In the genomic region with DNA sequence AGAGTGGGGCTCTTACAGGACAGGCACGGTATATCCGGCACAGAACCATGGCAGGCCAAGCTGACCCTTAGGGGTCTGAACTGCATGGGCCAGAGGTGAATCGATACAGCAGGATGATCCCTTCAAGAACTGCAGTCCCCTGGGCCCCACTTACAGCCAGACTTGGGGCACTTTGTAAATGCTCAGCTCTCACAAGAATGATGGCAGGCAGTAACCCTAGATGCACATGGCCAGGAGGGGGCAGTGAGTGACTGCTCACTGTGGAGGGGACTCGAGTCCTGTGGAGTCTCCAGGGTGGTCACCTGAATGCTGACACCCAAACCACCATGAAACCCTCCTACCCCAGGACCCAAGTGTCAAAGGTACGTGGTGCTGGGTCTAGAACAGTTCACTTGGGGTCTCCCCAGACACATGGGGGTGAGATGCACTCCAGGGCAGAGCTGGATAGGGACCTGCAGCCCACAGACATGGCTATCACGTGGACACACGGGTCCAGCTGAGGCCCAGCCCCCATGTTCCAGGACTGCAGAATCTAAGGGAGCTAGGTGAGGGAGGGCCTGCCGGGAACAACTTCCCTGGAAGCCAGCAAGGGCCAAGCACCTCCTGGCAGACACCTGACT, we compare ENCODE assay signal across 10 mouse cellular contexts. TPM values are rescaled to one million over a fixed set of nuclear protein-coding genes. Genes with fewer than 3 reads are reported as not detected.
DNase-seq lines count a peak whose midpoint lies in the region; ATAC-seq and TF ChIP-seq lines count a peak whose summit lies in the region.
"Had no signal": no experiment of that assay in that cellular context is flagged by ENCODE, and none has a peak within 500 bp of the region (broad histone marks: within the 10 kb centered on the region; RNA-seq: fewer than 3 reads in every experiment).

No protein-coding gene starts in this region.

- no peaks in the 10 kb centered on the region for H3K27me3 ChIP-seq in hindbrain, postnatal 0 days (ENCODE audit: insufficient read depth, low read length)
- H3K27me3 ChIP-seq in hindbrain, embryonic 11.5 days (ENCODE audit: control insufficient read depth, insufficient read depth, low read length), result no peaks in the 10 kb centered on the region
- no peaks in the 10 kb centered on the region for H3K27me3 ChIP-seq in E14TG2a.4 (ENCODE audit: insufficient read depth, low read length)
- H3K27me3 ChIP-seq in liver, embryonic 11.5 days (replicated peaks; ENCODE audit: control insufficient read depth, insufficient read depth, low read length), result no peaks in the 10 kb centered on the region
- H3K27me3 ChIP-seq: stomach, embryonic 15.5 days had no signal

- H3K9me3 ChIP-seq in hindbrain, postnatal 0 days (ENCODE audit: low read length), result no peaks in the 10 kb centered on the region
- H3K9me3 ChIP-seq in hindbrain, embryonic 11.5 days (ENCODE audit: control insufficient read depth, low read length), result no peaks in the 10 kb centered on the region
- H3K9me3 ChIP-seq in E14TG2a.4 (ENCODE audit: low read length), result no peaks in the 10 kb centered on the region
- H3K9me3 ChIP-seq in liver, embryonic 11.5 days (ENCODE audit: control insufficient read depth, low read length), result no peaks in the 10 kb centered on the region
- H3K9me3 ChIP-seq: stomach, embryonic 15.5 days had no signal

- no peak overlapping the region for H3K4me2 ChIP-seq in hindbrain, postnatal 0 days (ENCODE audit: low read depth, low read length)
- H3K4me2 ChIP-seq in hindbrain, embryonic 11.5 days (replicated peaks; ENCODE audit: low read depth, low read length), result no peak overlapping the region
- no peak overlapping the region for H3K4me2 ChIP-seq in liver, embryonic 11.5 days

- H3K4me1 ChIP-seq in hindbrain, postnatal 0 days (ENCODE audit: insufficient read depth, low read length), result peaks cover 15% of the 10 kb centered on the region
- H3K4me1 ChIP-seq in hindbrain, embryonic 11.5 days (replicated peaks; ENCODE audit: control insufficient read depth, insufficient read depth, low read length), result peaks cover 7% of the 10 kb centered on the region
- H3K4me1 ChIP-seq in E14TG2a.4 (replicated peaks; ENCODE audit: low read depth, low read length), result peaks cover 84% of the 10 kb centered on the region
- H3K4me1 ChIP-seq in liver, embryonic 11.5 days (replicated peaks; ENCODE audit: control insufficient read depth, insufficient read depth, low read length), result peaks cover 36% of the 10 kb centered on the region

- DNase-seq in hindbrain, postnatal 0 days (ENCODE audit: low spot score), result no peak
- DNase-seq in hindbrain, embryonic 11.5 days (ENCODE audit: low spot score), result no peak
- DNase-seq in 3T3-L1 (ENCODE audit: low read depth, low spot score), result peak; percentile 39
- DNase-seq in liver, embryonic 11.5 days (ENCODE audit: low spot score), result no peak
- DNase-seq in Muller cell, postnatal 12 days (ENCODE audit: inconsistent ontology term), result no peak
- no peak for DNase-seq in left cerebral cortex, postnatal 36 days (ENCODE audit: low spot score in 2 of 2)
- no peak for DNase-seq in layer of hippocampus, postnatal 25 days (ENCODE audit: extremely low spot score in 1 of 2, low spot score in 1 of 2)

- no peak overlapping the region for H3K4me3 ChIP-seq in hindbrain, postnatal 0 days (ENCODE audit: low read length)
- H3K4me3 ChIP-seq in hindbrain, embryonic 11.5 days (ENCODE audit: low read depth, low read length), result no peak overlapping the region
- H3K4me3 ChIP-seq in E14TG2a.4 (replicated peaks; ENCODE audit: low read length), result peak overlapping the region; percentile 39
- H3K4me3 ChIP-seq in liver, embryonic 11.5 days (ENCODE audit: low read depth, low read length), result peak overlapping the region; percentile 18

- no peak for ATAC-seq in hindbrain, postnatal 0 days
- no peak for ATAC-seq in hindbrain, embryonic 11.5 days (ENCODE audit: low FRiP score)
- no peak for ATAC-seq in liver, embryonic 11.5 days (replicated peaks; ENCODE audit: low FRiP score)
- ATAC-seq: inflammation-experienced regulatory T-cells, adult 6 months had no signal

- H3K36me3 ChIP-seq in hindbrain, postnatal 0 days (ENCODE audit: insufficient read depth, low read length), result peaks cover 39% of the 10 kb centered on the region
- H3K36me3 ChIP-seq in hindbrain, embryonic 11.5 days (ENCODE audit: control insufficient read depth, insufficient read depth, low read length), result peaks cover 11% of the 10 kb centered on the region
- H3K36me3 ChIP-seq in E14TG2a.4 (ENCODE audit: insufficient read depth, low read length), result peaks cover 64% of the 10 kb centered on the region
- peaks cover 34% of the 10 kb centered on the region for H3K36me3 ChIP-seq in liver, embryonic 11.5 days (ENCODE audit: control insufficient read depth, insufficient read depth, low read length)

- intact Hi-C loops in left cerebral cortex, postnatal 36 days (cut with DNase I), result no loop called here

- 0 out of 2 replicates have a peak overlapping the region, but pooled peaks have one; percentile 13 for H3K9ac ChIP-seq in hindbrain, postnatal 0 days (replicated peaks; ENCODE audit: low read length)
- no peak overlapping the region for H3K9ac ChIP-seq in hindbrain, embryonic 11.5 days (ENCODE audit: low read depth, low read length)
- H3K9ac ChIP-seq in liver, embryonic 11.5 days (ENCODE audit: low read depth, low read length), result no peak overlapping the region
- H3K9ac ChIP-seq: stomach, embryonic 15.5 days had no signal

- peak; percentile 43; the same call in 1 of the 2 replicates for TF ChIP-seq CTCF in hindbrain, postnatal 0 days (IDR thresholded peaks at IDR 0.05; ENCODE audit: low read depth)
- no peak for TF ChIP-seq CTCF in E14TG2a.4 (conservative IDR thresholded peaks at IDR 0.05; ENCODE audit: low read length)

- WGBS in hindbrain, postnatal 0 days, result 81% methylated on average over 8 of the region's 8 CpGs
- WGBS in hindbrain, embryonic 11.5 days, result 84% methylated on average over 8 of the region's 8 CpGs
- 83% methylated on average over 8 of the region's 8 CpGs for WGBS in liver, embryonic 11.5 days

- no peak overlapping the region for H3K27ac ChIP-seq in hindbrain, postnatal 0 days
- H3K27ac ChIP-seq in hindbrain, embryonic 11.5 days (ENCODE audit: low read depth, low read length), result no peak overlapping the region
- no peak overlapping the region for H3K27ac ChIP-seq in liver, embryonic 11.5 days (ENCODE audit: low read depth, low read length)
- H3K27ac ChIP-seq: stomach, embryonic 15.5 days had no signal

RNA-seq across cellular contexts. Expression of gene Ncln, which starts 2.5 kb away (rescaled TPM):
- 124 and 170 TPM in 2 replicates for total RNA-seq in hindbrain, postnatal 0 days (2014; rRNA removed)
- 66.3 and 66.5 TPM in 2 replicates for polyA plus RNA-seq in hindbrain, postnatal 0 days (2015; fragmentation: Nextera tagmentation; extraction: Ambion mirVana)
- 43.5 and 46.9 TPM in 2 replicates for polyA plus RNA-seq in hindbrain, embryonic 11.5 days (2014; fragmentation: Nextera tagmentation; extraction: Ambion mirVana)
- polyA plus RNA-seq in liver, embryonic 11.5 days (2014; fragmentation: Nextera tagmentation; extraction: Ambion mirVana), result 92.2 and 97.9 TPM in 2 replicates
- total RNA-seq in left cerebral cortex, postnatal 36 days (2021), result 10 to 100 TPM; 74.9 to 88.8 TPM
- total RNA-seq in layer of hippocampus, postnatal 25 days (2021), result 10 to 100 TPM; 83.0 to 94.6 TPM

RNA-seq across cellular contexts. Expression of gene S1pr4, which starts 6.2 kb away (rescaled TPM):
- 0.40 and 1.3 TPM in 2 replicates for total RNA-seq in hindbrain, postnatal 0 days (2014; rRNA removed)
- 0.38 and 0.40 TPM in 2 replicates for polyA plus RNA-seq in hindbrain, postnatal 0 days (2015; fragmentation: Nextera tagmentation; extraction: Ambion mirVana)
- polyA plus RNA-seq in hindbrain, embryonic 11.5 days (2014; fragmentation: Nextera tagmentation; extraction: Ambion mirVana), result 0.15 and 0.24 TPM in 2 replicates
- 4.5 and 4.6 TPM in 2 replicates for polyA plus RNA-seq in liver, embryonic 11.5 days (2014; fragmentation: Nextera tagmentation; extraction: Ambion mirVana)
- under 1 TPM; 0.43 to 0.52 TPM for total RNA-seq in left cerebral cortex, postnatal 36 days (2021)
- total RNA-seq in layer of hippocampus, postnatal 25 days (2021), result under 1 TPM; 0.35 to 0.54 TPM

RNA-seq across cellular contexts. Expression of gene Celf5, which starts 11.2 kb away (rescaled TPM):
- 93.9 and 128 TPM in 2 replicates for total RNA-seq in hindbrain, postnatal 0 days (2014; rRNA removed)
- 40.1 and 43.2 TPM in 2 replicates for polyA plus RNA-seq in hindbrain, postnatal 0 days (2015; fragmentation: Nextera tagmentation; extraction: Ambion mirVana)
- 12.7 and 13.7 TPM in 2 replicates for polyA plus RNA-seq in hindbrain, embryonic 11.5 days (2014; fragmentation: Nextera tagmentation; extraction: Ambion mirVana)
- 0.12 TPM in 1 of 2 replicates, not detected in the other for polyA plus RNA-seq in liver, embryonic 11.5 days (2014; fragmentation: Nextera tagmentation; extraction: Ambion mirVana)
- total RNA-seq in left cerebral cortex, postnatal 36 days (2021), result 100 to 1,000 TPM; 256 to 303 TPM
- 100 to 1,000 TPM; 255 to 311 TPM for total RNA-seq in layer of hippocampus, postnatal 25 days (2021)

RNA-seq across cellular contexts. Expression of gene Gna15, which starts 30.3 kb away (rescaled TPM):
- 2.5 and 9.8 TPM in 2 replicates for total RNA-seq in hindbrain, postnatal 0 days (2014; rRNA removed)
- 1.2 and 1.9 TPM in 2 replicates for polyA plus RNA-seq in hindbrain, postnatal 0 days (2015; fragmentation: Nextera tagmentation; extraction: Ambion mirVana)
- 0.56 and 0.66 TPM in 2 replicates for polyA plus RNA-seq in hindbrain, embryonic 11.5 days (2014; fragmentation: Nextera tagmentation; extraction: Ambion mirVana)
- 10.1 and 11.3 TPM in 2 replicates for polyA plus RNA-seq in liver, embryonic 11.5 days (2014; fragmentation: Nextera tagmentation; extraction: Ambion mirVana)
- 1 to 10 TPM; 2.3 to 3.1 TPM for total RNA-seq in left cerebral cortex, postnatal 36 days (2021)
- 1 to 10 TPM; 2.4 to 3.2 TPM for total RNA-seq in layer of hippocampus, postnatal 25 days (2021)

RNA-seq across cellular contexts. Expression of gene Nfic, which starts 38.3 kb away (rescaled TPM):
- total RNA-seq in hindbrain, postnatal 0 days (2014; rRNA removed), result 17.2 and 26.5 TPM in 2 replicates
- 33.8 and 34.6 TPM in 2 replicates for polyA plus RNA-seq in hindbrain, postnatal 0 days (2015; fragmentation: Nextera tagmentation; extraction: Ambion mirVana)
- 10.9 and 11.9 TPM in 2 replicates for polyA plus RNA-seq in hindbrain, embryonic 11.5 days (2014; fragmentation: Nextera tagmentation; extraction: Ambion mirVana)
- 15.4 and 21.4 TPM in 2 replicates for polyA plus RNA-seq in liver, embryonic 11.5 days (2014; fragmentation: Nextera tagmentation; extraction: Ambion mirVana)
- 10 to 100 TPM; 87.9 to 96.9 TPM for total RNA-seq in left cerebral cortex, postnatal 36 days (2021)
- 10 to 100 TPM; 59.5 to 66.8 TPM for total RNA-seq in layer of hippocampus, postnatal 25 days (2021)

Comparison
In these comparisons a context has a peak if more than half of its experiments do, and no peak if none do; other contexts are left out.
1. H3K4me3 ChIP-seq: peak in E14TG2a.4 (single experiment) and liver, embryonic 11.5 days (single experiment); none in hindbrain, postnatal 0 days (single experiment) and hindbrain, embryonic 11.5 days (single experiment).